Mouse (Mus musculus) cerebellum, adult (tissue): ENCODE results near the gene Gm20388.

ENCODE experiments used
- ATAC-seq: cut with Nextera tagmentation; 2 replicates; pipeline ENCODE4 v1.9.2; 2017; ENCODE audit warnings: mild to moderate bottlenecking, moderate library complexity, mixed read lengths; ENCODE audit not compliant: insufficient number of reproducible peaks, low FRiP score, low TSS enrichment

The Gm20388 gene

GRCm38 (mm10) chr8:120948620-120949491 is 1038.2 kb downstream of the Gm20388 start:
- no peak for ATAC-seq

DNA sequence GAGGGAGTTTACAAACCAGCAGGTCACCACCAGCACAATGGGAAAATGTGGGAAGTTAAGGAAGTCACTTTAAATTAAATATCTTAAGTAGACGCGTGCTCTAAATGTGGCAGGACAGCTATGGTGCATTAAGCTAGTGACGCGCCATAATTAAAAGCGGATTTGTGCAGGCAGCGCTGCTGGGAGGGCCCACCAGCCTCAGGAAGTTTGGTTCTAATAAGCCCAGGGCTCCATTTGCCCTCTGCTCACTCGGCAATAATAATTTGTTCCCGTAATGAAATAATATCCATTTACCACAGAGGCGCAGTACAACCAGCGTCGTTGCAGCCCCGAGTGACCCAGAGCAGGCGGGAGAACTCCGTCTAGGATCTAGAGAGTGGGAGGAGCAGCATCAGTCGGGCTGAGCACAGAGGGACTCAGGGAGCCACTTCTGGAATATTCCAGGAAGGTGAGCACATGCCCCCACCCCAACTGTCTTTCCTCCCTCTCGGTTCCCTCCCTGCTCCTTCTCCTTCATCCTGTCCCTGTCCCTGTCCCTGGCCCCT is 1040.1 kb downstream of the Gm20388 start:
- no peak for ATAC-seq

DNA sequence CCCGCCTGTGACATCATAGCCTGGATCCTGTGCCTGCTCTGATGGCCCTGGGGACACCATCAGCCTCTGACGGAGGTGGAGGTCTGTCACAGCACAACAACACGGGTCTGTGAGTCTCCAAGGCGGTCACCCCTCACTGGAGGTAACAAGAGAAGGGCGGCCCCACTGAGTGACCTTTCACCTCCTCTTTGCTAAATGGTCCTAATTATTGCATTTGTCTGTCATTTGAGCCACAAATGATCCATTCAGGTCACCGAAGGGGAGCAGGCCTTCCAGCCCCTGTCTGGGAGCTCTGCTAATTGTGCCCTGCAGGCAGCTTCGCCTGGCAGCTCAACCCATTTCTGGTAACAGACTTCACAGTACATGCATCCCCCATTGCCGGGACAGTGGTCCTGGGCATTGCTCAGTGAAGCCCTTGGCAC is 1048.8 kb downstream of the Gm20388 start:
- ATAC-seq = no peak

DNA sequence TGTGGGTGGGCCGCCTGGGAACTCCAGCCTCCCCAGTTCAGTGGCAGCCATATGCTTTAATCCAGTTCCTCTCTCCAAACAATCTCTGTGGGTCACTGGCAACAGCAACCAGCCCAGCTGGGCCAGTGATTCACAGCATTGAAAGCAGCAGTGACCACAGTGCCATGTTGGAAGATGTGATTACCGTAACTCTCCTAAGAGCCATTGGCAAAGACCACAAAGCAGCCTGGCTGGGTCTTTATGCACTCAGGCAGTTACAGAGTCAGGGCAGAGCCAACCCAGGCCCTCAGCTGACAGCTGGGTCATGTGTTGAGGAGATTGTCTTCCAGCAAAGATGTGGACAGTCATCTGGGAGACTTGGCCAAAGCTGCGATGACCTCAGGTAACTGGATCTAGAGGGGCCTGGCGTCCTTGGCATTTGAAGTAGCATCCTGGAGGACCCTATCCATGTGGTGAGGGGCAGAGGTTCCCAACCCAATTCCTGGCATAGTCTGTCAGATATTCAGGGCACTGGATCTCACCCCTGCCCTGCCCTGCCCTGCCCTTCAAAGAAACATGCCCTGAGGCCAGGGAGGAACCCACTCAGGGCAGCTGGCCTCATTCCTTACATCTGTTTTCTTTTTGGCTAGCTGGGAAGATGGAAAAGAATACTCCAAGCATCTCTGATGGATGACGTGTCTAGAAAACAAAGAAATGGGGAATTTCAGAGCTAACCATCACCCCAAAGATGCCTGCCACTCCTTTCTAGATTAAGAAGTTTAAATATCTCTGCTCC is 1052.2 kb downstream of the Gm20388 start:
- no peak for ATAC-seq

- ATAC-seq = no peak
Measured at GRCm38 (mm10) chr8:120966557-120966956, 1055.9 kb downstream of the Gm20388 start.

- no peak for ATAC-seq
Measured at GRCm38 (mm10) chr8:120968308-120968707, 1057.7 kb downstream of the Gm20388 start.

DNA sequence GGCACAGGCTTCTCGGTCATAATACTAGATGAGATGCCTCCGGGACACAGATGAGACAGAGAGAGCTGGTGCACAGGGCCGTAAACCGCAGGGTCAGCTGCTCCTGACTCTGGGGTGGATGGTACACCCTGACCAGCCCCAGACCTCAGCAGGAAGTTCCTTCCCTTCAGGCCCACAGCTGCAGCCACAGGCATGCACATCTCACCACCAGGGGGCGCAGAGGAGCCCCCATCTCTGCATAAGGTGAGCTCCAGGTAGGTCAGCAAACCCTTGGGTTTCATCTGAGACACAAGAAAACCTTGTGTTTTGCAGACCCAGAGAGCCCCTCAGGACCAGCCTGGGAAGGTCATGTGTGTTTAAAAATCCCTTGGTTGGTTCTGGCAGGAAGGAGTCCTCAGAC is 1059.7 kb downstream of the Gm20388 start:
- no peak for ATAC-seq

DNA sequence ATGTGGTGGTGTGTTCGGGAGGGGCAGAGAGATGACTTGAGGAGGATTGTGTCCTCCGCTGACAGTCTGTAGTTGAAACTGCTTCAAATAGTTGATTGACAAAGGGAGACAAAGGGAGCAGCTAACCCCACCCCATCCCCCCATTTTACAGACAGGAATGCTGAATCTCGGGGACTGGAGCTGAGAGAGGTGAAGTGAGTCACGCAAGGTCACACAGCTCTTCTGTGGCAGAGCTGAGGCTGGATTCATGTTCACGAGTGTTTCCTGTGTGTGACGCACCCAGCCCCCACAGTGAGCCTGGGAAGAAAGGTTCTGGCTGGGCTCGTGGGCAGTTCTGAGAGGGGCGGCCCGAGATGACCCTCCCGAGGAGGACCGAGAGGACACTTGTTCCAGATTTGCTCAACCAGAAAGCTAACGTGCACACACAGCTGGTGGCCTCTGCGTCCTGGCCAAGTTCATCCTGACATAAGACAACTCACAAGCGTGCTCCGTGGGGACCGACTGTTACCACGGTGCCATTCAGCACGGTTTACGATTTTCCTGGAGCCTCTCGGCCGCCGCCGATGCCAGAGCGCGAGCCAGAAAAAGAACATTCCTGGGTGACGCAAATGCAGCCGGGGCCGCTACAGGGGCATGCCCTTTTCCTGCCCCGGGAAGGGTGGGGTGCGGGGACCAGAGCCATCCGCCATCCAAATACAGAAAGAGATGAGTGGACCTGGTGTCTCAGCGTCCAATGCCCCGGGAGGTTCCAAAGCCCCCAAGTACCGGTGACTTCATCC is 1061.2 kb downstream of the Gm20388 start:
- ATAC-seq = no peak

- ATAC-seq = no peak
Measured at GRCm38 (mm10) chr8:120973046-120973445, 1062.4 kb downstream of the Gm20388 start.

DNA sequence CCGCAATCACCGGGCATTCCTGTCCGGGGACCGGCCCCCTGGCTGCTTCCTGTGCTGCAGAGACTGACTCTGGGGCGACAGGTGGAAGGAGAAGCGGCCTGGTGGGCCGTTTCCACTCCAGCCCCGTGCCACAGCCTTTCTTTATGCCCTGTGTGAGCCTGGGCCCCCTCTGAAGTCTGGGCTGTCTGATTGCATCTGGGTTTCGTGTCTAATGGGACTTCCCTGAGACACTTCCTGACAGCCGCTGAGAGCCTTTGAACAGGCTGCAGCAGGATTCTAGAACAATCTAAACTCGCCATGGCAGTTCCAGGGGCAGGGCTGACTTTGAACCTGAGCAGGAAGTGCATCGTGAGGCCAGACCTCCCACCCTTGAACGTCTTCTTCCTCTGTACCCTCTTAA is 1066.5 kb downstream of the Gm20388 start:
- no peak for ATAC-seq

DNA sequence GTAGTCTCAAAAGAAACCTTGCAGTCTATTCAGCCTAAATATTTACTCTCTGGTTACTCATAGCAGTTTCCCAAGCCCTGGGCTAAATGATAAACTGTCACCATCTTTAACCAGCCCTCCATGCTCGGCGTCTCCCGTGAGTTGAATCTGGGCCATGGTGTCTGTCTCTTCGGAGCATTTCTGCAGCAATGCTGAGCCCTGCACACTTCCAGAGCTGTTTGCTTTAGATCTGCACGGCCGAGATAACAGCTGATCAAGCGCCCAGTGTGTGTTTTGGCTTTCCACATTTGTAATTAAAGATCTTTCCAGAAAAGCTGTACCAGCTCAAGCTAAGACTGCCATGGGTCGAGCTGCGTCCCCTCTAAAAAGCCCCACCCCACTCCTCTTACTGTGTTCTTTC is 1068.6 kb downstream of the Gm20388 start:
- no peak for ATAC-seq

GRCm38 (mm10) chr8:120980948-120981347 is 1070.3 kb downstream of the Gm20388 start:
- no peak for ATAC-seq

GRCm38 (mm10) chr8:120984888-120985287 is 1074.2 kb downstream of the Gm20388 start:
- no peak for ATAC-seq

DNA sequence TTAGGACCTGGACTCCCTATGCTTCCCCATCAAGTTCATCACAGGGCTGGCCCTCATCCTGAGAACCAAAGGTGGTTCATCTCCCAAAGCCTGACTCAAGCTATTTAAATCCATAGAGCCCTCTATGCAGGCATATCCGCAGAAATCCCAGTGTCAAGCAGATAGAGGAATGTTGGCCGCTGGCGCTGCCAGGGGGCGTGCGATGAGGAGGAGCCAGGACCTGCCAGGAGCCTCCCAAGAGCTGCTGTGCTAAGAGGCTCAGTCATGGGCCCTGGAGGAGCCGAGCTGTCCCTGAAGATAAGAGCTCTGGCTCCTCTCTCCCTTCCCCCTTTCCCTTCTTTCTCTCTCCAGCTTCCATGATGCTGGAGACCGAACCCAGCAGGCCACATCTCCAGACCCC is 1075.4 kb downstream of the Gm20388 start:
- ATAC-seq = no peak

GRCm38 (mm10) chr8:120993738-120994137 is 1083.1 kb downstream of the Gm20388 start:
- no peak for ATAC-seq

DNA sequence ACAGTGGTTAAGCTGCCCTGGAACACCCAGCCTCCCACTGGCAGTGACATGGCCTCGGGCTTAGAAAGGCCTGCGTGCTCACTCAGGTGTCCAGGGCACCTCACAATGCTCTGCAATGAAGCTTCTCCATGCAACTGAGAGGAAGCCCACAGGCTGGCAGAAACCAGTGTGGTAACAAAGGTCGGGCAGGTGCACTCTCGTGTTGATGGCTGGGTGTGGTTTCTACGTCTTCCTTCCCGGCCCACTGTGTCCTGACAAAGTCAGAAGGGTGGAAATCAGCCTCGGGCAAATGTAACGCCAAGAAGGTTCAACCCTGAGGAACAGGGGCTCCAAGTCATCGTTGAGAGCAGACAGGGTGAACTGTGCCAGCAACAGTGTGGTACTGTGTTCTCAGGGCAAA is 1084.8 kb downstream of the Gm20388 start:
- no peak for ATAC-seq

- ATAC-seq = no peak
Measured at GRCm38 (mm10) chr8:120996905-120997581, 1086.4 kb downstream of the Gm20388 start.

GRCm38 (mm10) chr8:120997926-120998325 is 1087.3 kb downstream of the Gm20388 start:
- ATAC-seq = no peak

DNA sequence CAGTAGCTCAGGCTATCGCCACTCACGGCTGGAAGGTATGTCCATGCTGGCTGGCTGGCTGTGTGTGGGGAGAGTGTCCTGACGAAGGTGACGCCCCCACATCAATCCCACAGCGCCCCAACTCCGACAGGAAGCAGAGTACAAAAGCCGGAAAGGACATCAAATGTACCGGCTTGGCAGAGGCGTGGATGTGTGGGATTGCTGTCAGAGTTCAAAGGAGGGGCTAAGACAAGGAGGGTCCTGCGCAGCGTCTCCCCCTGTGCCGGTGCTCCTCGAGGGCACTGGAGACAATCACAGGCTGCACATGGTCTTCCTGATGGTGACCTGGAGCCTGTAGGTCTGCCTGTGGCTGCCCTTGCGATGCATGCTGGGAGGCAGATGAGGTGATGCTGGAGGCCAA is 1088.3 kb downstream of the Gm20388 start:
- ATAC-seq = no peak

GRCm38 (mm10) chr8:121001951-121002350 is 1091.3 kb downstream of the Gm20388 start:
- no peak for ATAC-seq
